Mouse (Mus musculus) liver, embryonic 14.5 days (tissue): ENCODE results near the gene Macrod1. TPM values are rescaled to one million over a fixed set of nuclear protein-coding genes. Genes with fewer than 3 reads are reported as not detected.

ENCODE experiments used
- ATAC-seq: fragments of 200-750 bp; cut with Nextera tagmentation; 2 replicates; pipeline ENCODE4 v1.8.0; 2017; ENCODE audit warnings: moderate number of reproducible peaks, mild to moderate bottlenecking, moderate library complexity; ENCODE audit not compliant: insufficient read depth
- DNase-seq, 3 experiments: peaks; one replicate each; pipeline ENCODE4 v3.0.0-alpha.2; 2012 to 2013; ENCODE audit warnings: low read depth in 3 of 3, low spot score in 3 of 3
- H3K27ac ChIP-seq: fragments of 300-500 bp; sonication (generic); 2 replicates; pipeline ENCODE4 v1.5.1; 2014; ENCODE audit warnings: moderate library complexity, mild to moderate bottlenecking, control low read depth, inconsistent platforms
- H3K27me3 ChIP-seq: fragments of 300-500 bp; sonication (generic); 2 replicates; pipeline ENCODE4 v1.6.1; 2014; ENCODE audit warnings: mild to moderate bottlenecking, low read length, moderate library complexity; ENCODE audit not compliant: control insufficient read depth, insufficient read depth
- H3K36me3 ChIP-seq: fragments of 300-500 bp; sonication (generic); replicated peaks from 2 replicates; pipeline ENCODE4 v1.6.1; 2014; ENCODE audit warnings: low read depth; ENCODE audit not compliant: control insufficient read depth, insufficient read depth
- H3K4me1 ChIP-seq, 2 experiments: fragments of 200-500 bp in 1 of 2; fragments of 300-500 bp in 1 of 2; sonication (generic) in 1 of 2; replicated peaks; 2 replicates each; pipeline ENCODE4 v1.6.1; 2012 to 2014; ENCODE audit warnings: antibody characterized with exemption in 1 of 2, inconsistent platforms in 1 of 2, low read length in 1 of 2; ENCODE audit not compliant: control insufficient read depth in 2 of 2, insufficient read depth in 2 of 2
- H3K4me2 ChIP-seq: fragments of 300-500 bp; sonication (generic); 2 replicates; pipeline ENCODE4 v1.6.1; 2014; ENCODE audit warnings: low read depth, mild to moderate bottlenecking, control low read depth, moderate library complexity
- H3K4me3 ChIP-seq, 2 experiments: fragments of 200-500 bp in 1 of 2; fragments of 300-500 bp in 1 of 2; sonication (generic) in 1 of 2; 2 replicates each; pipeline ENCODE4 v1.5.1; 2012 to 2014; ENCODE audit warnings: low read depth in 2 of 2, low read length in 2 of 2, mild to moderate bottlenecking in 2 of 2, control low read depth in 1 of 2, inconsistent platforms in 1 of 2, moderate library complexity in 1 of 2; ENCODE audit not compliant: insufficient read depth in 1 of 2
- H3K9ac ChIP-seq: fragments of 300-500 bp; sonication (generic); replicated peaks from 2 replicates; pipeline ENCODE4 v1.6.1; 2014; ENCODE audit warnings: mild to moderate bottlenecking, control low read depth, moderate library complexity
- H3K9me3 ChIP-seq: fragments of 300-500 bp; sonication (generic); 2 replicates; pipeline ENCODE4 v1.6.1; 2016; ENCODE audit warnings: low read length, mixed read lengths; ENCODE audit not compliant: control insufficient read depth
- CTCF ChIP-seq: IDR thresholded peaks from 2 replicates; pipeline ENCODE4 v1.5.1; 2016; ENCODE audit warnings: antibody characterized with exemption, low read depth, control low read depth
- EP300 ChIP-seq: IDR thresholded peaks from 2 replicates; pipeline ENCODE4 v1.6.1; 2016; ENCODE audit warnings: antibody characterized with exemption, low read depth
- WGBS: fragments of 180-500 bp; shearing (Covaris S2); extraction: QIAGEN DNeasy Blood & Tissue Kit; methylation state at CpG from one replicate; pipeline ENCODE4 v1.1.7; 2014; ENCODE audit not compliant: insufficient replicate concordance; 5-methylcytosine and 5-hydroxymethylcytosine counted together
- polyA plus RNA-seq, 2 experiments: library from polyadenylated mRNA; depleted of rRNA in 1 of 2; stranded (reverse) in 1 of 2; unstranded in 1 of 2; fragments of >200 nt; fragmentation: Nextera tagmentation in 1 of 2; extraction: Ambion mirVana in 1 of 2; gene quantifications; 2 replicates each; pipeline versions ENCODE4 v1.2.1 to v1.2.3; 2012 to 2014

Gene Macrod1
- polyA plus RNA-seq, 2 experiments = 3.7 to 4.5 TPM

- no peak overlapping the region for H3K4me2 ChIP-seq
- WGBS = 74% methylated on average over 6 of the region's 6 CpGs
- DNase-seq (no peak), ATAC-seq (no peak)
- no peaks in the 10 kb centered on the region for H3K9me3 ChIP-seq
- H3K36me3 ChIP-seq = peaks cover 7% of the 10 kb centered on the region; the same call in 1 of the 2 replicates
- H3K27ac ChIP-seq = no peak overlapping the region
- TF ChIP-seq CTCF (no peak), EP300 (no peak)
- H3K9ac ChIP-seq = no peak overlapping the region
- peaks cover 6 to 8% of the 10 kb centered on the region in 2 experiments; a peak in 3 of 4 replicates for H3K4me1 ChIP-seq
- no peaks in the 10 kb centered on the region for H3K27me3 ChIP-seq
- H3K4me3 ChIP-seq = no peak overlapping the region
Observed at GRCm38 (mm10) chr19:7222196-7222595, 165.6 kb downstream of the Macrod1 start.

- no peaks in the 10 kb centered on the region for H3K27me3 ChIP-seq
- H3K4me3 ChIP-seq = no peak overlapping the region
- H3K4me1 ChIP-seq = 0 out of 4 replicates have a peak, but pooled peaks cover 0 to 2% of the 10 kb centered on the region in 2 experiments
- DNase-seq (no peak), ATAC-seq (no peak)
- H3K4me2 ChIP-seq = no peak overlapping the region
- TF ChIP-seq EP300 (no peak), CTCF (no peak)
- peaks cover 20% of the 10 kb centered on the region for H3K36me3 ChIP-seq
- no peak overlapping the region for H3K27ac ChIP-seq
- H3K9ac ChIP-seq = no peak overlapping the region
- H3K9me3 ChIP-seq = no peaks in the 10 kb centered on the region
Observed at GRCm38 (mm10) chr19:7223488-7223887, 166.9 kb downstream of the Macrod1 start.

DNA sequence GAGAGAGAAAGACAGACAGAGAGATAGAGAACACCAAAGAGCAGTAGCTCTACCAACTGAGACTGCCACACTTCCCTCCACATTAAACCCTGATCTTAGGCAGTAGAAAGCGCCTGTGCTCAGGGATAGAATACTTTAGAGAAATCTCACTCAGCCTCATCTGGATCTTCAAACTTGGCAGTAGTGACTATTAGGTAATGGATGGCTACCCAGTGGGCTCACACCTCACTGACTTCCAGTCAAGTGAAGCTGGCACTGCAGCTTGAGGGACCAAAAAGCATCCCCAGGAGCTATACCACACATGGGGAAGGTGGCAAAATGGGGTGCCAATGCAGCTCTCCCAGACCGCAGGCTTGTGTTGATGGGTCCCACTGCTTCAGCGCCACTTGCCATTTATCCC lies 167.6 kb downstream of the Macrod1 start:
- WGBS = 83% methylated on average over 3 of the region's 3 CpGs

DNA sequence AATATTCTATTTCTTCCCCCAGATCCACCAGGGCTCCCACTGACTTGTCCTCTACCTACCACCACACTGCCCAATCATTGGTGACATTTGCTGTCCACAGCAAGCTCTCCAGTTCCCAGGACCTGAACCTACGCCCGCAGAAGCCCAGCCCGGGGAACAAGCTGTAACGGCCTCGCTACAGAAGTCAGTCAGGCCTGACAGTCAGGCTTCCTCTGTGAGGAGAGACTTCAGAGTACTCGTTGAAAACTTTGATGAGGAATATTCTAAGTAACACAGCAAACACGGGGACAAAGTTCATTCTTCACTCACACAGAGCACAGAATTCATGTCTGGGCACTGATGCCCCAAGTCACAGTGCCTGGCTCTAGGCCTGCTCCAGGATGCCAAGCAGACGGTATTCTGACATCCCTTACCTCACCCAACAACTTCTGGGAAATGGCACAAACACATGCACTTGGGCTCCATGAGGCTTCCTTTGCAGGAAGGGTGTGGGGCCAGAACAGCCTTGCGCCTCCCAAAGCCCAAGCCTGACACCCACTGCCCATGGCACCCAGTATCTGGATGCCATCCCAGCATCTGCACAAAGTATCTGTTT lies 168.6 kb downstream of the Macrod1 start:
- Histone ChIP-seq H3K9ac (no peak overlapping the region), H3K27ac (no peak overlapping the region), H3K4me2 (no peak overlapping the region), H3K36me3 (peaks cover 30% of the 10 kb centered on the region), H3K4me3 (no peak overlapping the region), H3K27me3 (no peaks in the 10 kb centered on the region), H3K4me1 (no peaks in the 10 kb centered on the region), H3K9me3 (no peaks in the 10 kb centered on the region)
- TF ChIP-seq CTCF (no peak), EP300 (no peak)
- 77% methylated on average over 9 of the region's 9 CpGs for WGBS
- ATAC-seq (no peak), DNase-seq (no peak)

More for the DNA sequence above, 167.6 kb downstream of the Macrod1 start:
- H3K4me3 ChIP-seq = no peak overlapping the region
- H3K36me3 ChIP-seq = peaks cover 21% of the 10 kb centered on the region
- DNase-seq = no peak
- no peak overlapping the region for H3K9ac ChIP-seq
- no peak overlapping the region for H3K27ac ChIP-seq
- ATAC-seq = no peak
- H3K4me2 ChIP-seq = no peak overlapping the region
- H3K4me1 ChIP-seq = no peaks in the 10 kb centered on the region
- TF ChIP-seq EP300 = no peak
- no peak for TF ChIP-seq CTCF
- no peaks in the 10 kb centered on the region for H3K27me3 ChIP-seq
- no peaks in the 10 kb centered on the region for H3K9me3 ChIP-seq

GRCm38 (mm10) chr19:7226511-7226914 lies 169.9 kb downstream of the Macrod1 start:
- 56% methylated on average over 6 of the region's 6 CpGs for WGBS
- Histone ChIP-seq H3K27ac (no peak overlapping the region), H3K4me3 (no peak overlapping the region), H3K4me1 (no peaks in the 10 kb centered on the region), H3K27me3 (no peaks in the 10 kb centered on the region), H3K36me3 (peaks cover 38% of the 10 kb centered on the region), H3K9ac (no peak overlapping the region), H3K4me2 (no peak overlapping the region), H3K9me3 (no peaks in the 10 kb centered on the region)
- DNase-seq (no peak), ATAC-seq (no peak)
- no peak for TF ChIP-seq EP300
- no peak for TF ChIP-seq CTCF
